Mouse (Mus musculus): ENCODE data around the gene Tlx3. TPM values are rescaled to one million over a fixed set of nuclear protein-coding genes. Genes with fewer than 3 reads are reported as not detected.

Tlx3 gene
- polyA plus RNA-seq (2015; fragmentation: Illumina TruSeq; extraction: RNeasy Lipid Tissue Mini Kit (QIAGEN cat#74804); ENCODE audit: insufficient read depth, low read depth, low replicate concordance) = not detected

GRCm38 (mm10) chr11:33203383-33204328 is at the start of gene Tlx3:
Tlx3 (minus strand) TSS chr11:33203589.

DNA sequence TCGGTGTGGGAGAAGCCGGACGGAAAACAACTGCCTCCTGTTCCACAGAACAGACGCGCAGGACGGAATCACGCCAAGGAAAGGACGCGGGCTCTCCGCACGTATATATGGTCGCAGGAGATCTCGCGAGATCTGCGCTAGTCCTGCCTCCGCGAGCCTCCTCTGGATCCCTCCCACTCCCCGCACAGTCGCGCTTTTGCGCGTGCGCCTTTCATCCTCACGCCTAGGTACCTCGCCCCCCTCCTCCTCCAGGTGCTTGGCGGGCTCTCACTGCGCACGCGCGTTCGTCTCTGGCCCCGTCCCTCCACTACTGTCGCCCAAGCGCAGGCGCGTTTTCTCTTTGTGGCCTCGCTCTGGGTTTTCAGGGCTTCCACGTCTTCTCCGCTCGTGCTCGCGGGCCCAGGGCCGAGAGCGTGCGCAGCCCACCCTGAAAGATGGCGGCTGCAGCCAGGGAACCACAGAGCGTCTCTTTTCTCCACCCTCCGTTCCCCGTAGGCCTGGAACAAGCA is 40.3 kb downstream of the Tlx3 start, which contains the start of gene Npm1:
Gene Npm1, minus strand, starts transcription at position 209 of the 509 bp plus-strand sequence.

Other genes with a start within 250 kb of the Tlx3 start
- gene Fgf18, start 56.2 kb downstream of the Tlx3 start, polyA plus RNA-seq (2015; fragmentation: Illumina TruSeq; extraction: RNeasy Lipid Tissue Mini Kit (QIAGEN cat#74804); ENCODE audit: insufficient read depth, low read depth, low replicate concordance) = 1.6 TPM
- 66.4 TPM for gene Npm1, start 40.4 kb downstream of the Tlx3 start, polyA plus RNA-seq (2015; fragmentation: Illumina TruSeq; extraction: RNeasy Lipid Tissue Mini Kit (QIAGEN cat#74804); ENCODE audit: insufficient read depth, low read depth, low replicate concordance)
- gene Gm12117, start 73.1 kb upstream of the Tlx3 start, polyA plus RNA-seq (2015; fragmentation: Illumina TruSeq; extraction: RNeasy Lipid Tissue Mini Kit (QIAGEN cat#74804); ENCODE audit: insufficient read depth, low read depth, low replicate concordance) = not detected

All from pancreas, adult 10 weeks (tissue).